16 mouse cellular contexts compared by ENCODE assay signal in genomic region chr12:35294668-35295067, GRCm38 (mm10).
DNase-seq lines count a peak whose midpoint lies in the region; ATAC-seq and TF ChIP-seq lines count a peak whose summit lies in the region.
"Had no signal": no experiment of that assay in that cellular context is flagged by ENCODE, and none has a peak within 500 bp of the region (broad histone marks: within the 10 kb centered on the region; RNA-seq: fewer than 3 reads in every experiment).

No protein-coding gene starts in this region.

- peak; percentile 89 for DNase-seq in heart, adult 11 months
- peak in 1 of 2 experiments; percentile 2 for DNase-seq in spleen, adult 2 months (ENCODE audit: low read depth in 1 of 2, low spot score in 2 of 2)
- DNase-seq in spleen, adult 12 weeks (ENCODE audit: low spot score): no peak
- no peak for DNase-seq in forebrain, postnatal 0 days
- no peak for DNase-seq in limb, embryonic 10.5 days (ENCODE audit: low spot score)
- DNase-seq in left cerebral cortex, adult 11 months (ENCODE audit: low spot score): no peak
- DNase-seq: cerebellum, adult 2 months; gastrocnemius, postnatal 36 days; kidney, adult 11 months; kidney, postnatal 4 days; right cerebral cortex, postnatal 14 days; thymus, postnatal 4 days had no signal

- H3K9me3 ChIP-seq in heart, embryonic 11.5 days (replicated peaks; ENCODE audit: control insufficient read depth, low read length): no peaks in the 10 kb centered on the region
- no peaks in the 10 kb centered on the region for H3K9me3 ChIP-seq in forebrain, postnatal 0 days (ENCODE audit: low read length)
- H3K9me3 ChIP-seq in limb, embryonic 10.5 days (replicated peaks): no peaks in the 10 kb centered on the region
- H3K9me3 ChIP-seq: hindbrain, embryonic 13.5 days; megakaryocyte, embryonic 14.5 days had no signal

- H3K27ac ChIP-seq in heart, embryonic 11.5 days (ENCODE audit: low read depth, low read length): no peak overlapping the region
- peak overlapping the region; percentile 15; the same call in 1 of the 2 replicates for H3K27ac ChIP-seq in spleen, adult 2 months (ENCODE audit: insufficient read depth, low read length)
- no peak overlapping the region for H3K27ac ChIP-seq in forebrain, postnatal 0 days (ENCODE audit: low read depth, low read length)
- no peak overlapping the region for H3K27ac ChIP-seq in limb, embryonic 10.5 days
- H3K27ac ChIP-seq: hindbrain, embryonic 13.5 days had no signal

- no peak for ATAC-seq in heart, embryonic 11.5 days (replicated peaks; ENCODE audit: insufficient number of reproducible peaks, low FRiP score, low TSS enrichment)
- peak; percentile 53 to 59; a peak in 3 of 4 replicates for ATAC-seq in hematopoietic stem cell, adult 5-6 weeks (replicated peaks in 1 of 2; ENCODE audit: insufficient read depth in 1 of 2, low FRiP score in 2 of 2, low TSS enrichment in 1 of 2, low read depth in 1 of 2, poor library complexity in 2 of 2, severe bottlenecking in 2 of 2)
- no peak for ATAC-seq in forebrain, postnatal 0 days

- H3K4me1 ChIP-seq in heart, embryonic 11.5 days (ENCODE audit: control insufficient read depth, insufficient read depth, low read length): no peaks in the 10 kb centered on the region
- no peaks in the 10 kb centered on the region; the same call in 1 of the 2 replicates for H3K4me1 ChIP-seq in spleen, adult 2 months (ENCODE audit: control insufficient read depth, insufficient read depth, insufficient read length)
- H3K4me1 ChIP-seq in forebrain, postnatal 0 days (ENCODE audit: insufficient read depth): no peaks in the 10 kb centered on the region
- H3K4me1 ChIP-seq in limb, embryonic 10.5 days: no peaks in the 10 kb centered on the region
- H3K4me1 ChIP-seq: hindbrain, embryonic 13.5 days had no signal

- H3K4me2 ChIP-seq in heart, embryonic 11.5 days: no peak overlapping the region
- no peak overlapping the region for H3K4me2 ChIP-seq in forebrain, postnatal 0 days (ENCODE audit: low read depth)
- H3K4me2 ChIP-seq: hindbrain, embryonic 13.5 days had no signal

- H3K36me3 ChIP-seq in heart, embryonic 11.5 days (ENCODE audit: control insufficient read depth, insufficient read depth, low read length): no peaks in the 10 kb centered on the region
- H3K36me3 ChIP-seq in spleen, adult 2 months (ENCODE audit: control insufficient read depth, insufficient read depth, low read length): no peaks in the 10 kb centered on the region
- H3K36me3 ChIP-seq in forebrain, postnatal 0 days (ENCODE audit: insufficient read depth): no peaks in the 10 kb centered on the region
- no peaks in the 10 kb centered on the region for H3K36me3 ChIP-seq in limb, embryonic 10.5 days
- H3K36me3 ChIP-seq: hindbrain, embryonic 13.5 days had no signal

- no peak overlapping the region for H3K9ac ChIP-seq in heart, embryonic 11.5 days (ENCODE audit: low read depth, low read length)
- H3K9ac ChIP-seq in forebrain, postnatal 0 days: no peak overlapping the region
- H3K9ac ChIP-seq: hindbrain, embryonic 13.5 days had no signal

- 67% methylated on average over 1 of the region's 1 CpGs for WGBS in heart, embryonic 11.5 days (ENCODE audit: insufficient replicate concordance)
- 55% methylated on average over 1 of the region's 1 CpGs for WGBS in spleen, adult 2 months
- 60% methylated on average over 1 of the region's 1 CpGs for WGBS in forebrain, postnatal 0 days
- WGBS in limb, embryonic 10.5 days: 95% methylated on average over 1 of the region's 1 CpGs

- TF ChIP-seq CTCF in spleen, adult 2 months (IDR thresholded peaks at IDR 0.05; ENCODE audit: extremely low read depth, insufficient read depth, insufficient read length, insufficient replicate concordance): no peak
- no peak for TF ChIP-seq CTCF in forebrain, postnatal 0 days (IDR thresholded peaks at IDR 0.05; ENCODE audit: low read depth)

- TF ChIP-seq POLR2A in spleen, adult 2 months (IDR thresholded peaks at IDR 0.05; ENCODE audit: low read depth, low read length): no peak

- H3K4me3 ChIP-seq in heart, embryonic 11.5 days (ENCODE audit: low read depth, low read length): no peak overlapping the region
- H3K4me3 ChIP-seq in spleen, adult 2 months (ENCODE audit: extremely low read depth, insufficient read depth, insufficient read length): no peak overlapping the region
- H3K4me3 ChIP-seq in forebrain, postnatal 0 days (ENCODE audit: low read depth, low read length): no peak overlapping the region
- no peak overlapping the region for H3K4me3 ChIP-seq in limb, embryonic 10.5 days
- H3K4me3 ChIP-seq: hindbrain, embryonic 13.5 days; megakaryocyte, embryonic 14.5 days had no signal

- no peaks in the 10 kb centered on the region for H3K27me3 ChIP-seq in heart, embryonic 11.5 days (ENCODE audit: control insufficient read depth, insufficient read depth, low read length)
- no peaks in the 10 kb centered on the region for H3K27me3 ChIP-seq in spleen, adult 2 months (ENCODE audit: control insufficient read depth, insufficient read depth, low read length)
- H3K27me3 ChIP-seq in forebrain, postnatal 0 days (ENCODE audit: insufficient read depth, low read length): no peaks in the 10 kb centered on the region
- H3K27me3 ChIP-seq in limb, embryonic 10.5 days (ENCODE audit: low read depth, poor library complexity, severe bottlenecking): no peaks in the 10 kb centered on the region
- H3K27me3 ChIP-seq: hindbrain, embryonic 13.5 days; megakaryocyte, embryonic 14.5 days had no signal

Comparison
In these comparisons a context has a peak if more than half of its experiments do, and no peak if none do; other contexts are left out.
1. ATAC-seq: peak in hematopoietic stem cell, adult 5-6 weeks (2 of 2); none in heart, embryonic 11.5 days (single experiment) and forebrain, postnatal 0 days (single experiment).